Mouse (Mus musculus) thymus, postnatal 0 days (tissue): ENCODE data around the gene Stbd1. TPM values are rescaled to one million over a fixed set of nuclear protein-coding genes. Genes with fewer than 3 reads are reported as not detected.

ENCODE experiments used
- DNase-seq: peaks from one replicate; pipeline ENCODE4 v3.0.0-alpha.2; 2015; ENCODE audit warnings: low spot score
- polyA plus RNA-seq: library from polyadenylated mRNA; unstranded; fragments of >200 nt; fragmentation: Nextera tagmentation; extraction: Ambion mirVana; gene quantifications from 2 replicates; pipeline ENCODE4 v1.2.1, GENCODE M21; 2015

Gene Stbd1
- polyA plus RNA-seq, 1 experiment from 2014 or later, result 2.2 TPM

DNA sequence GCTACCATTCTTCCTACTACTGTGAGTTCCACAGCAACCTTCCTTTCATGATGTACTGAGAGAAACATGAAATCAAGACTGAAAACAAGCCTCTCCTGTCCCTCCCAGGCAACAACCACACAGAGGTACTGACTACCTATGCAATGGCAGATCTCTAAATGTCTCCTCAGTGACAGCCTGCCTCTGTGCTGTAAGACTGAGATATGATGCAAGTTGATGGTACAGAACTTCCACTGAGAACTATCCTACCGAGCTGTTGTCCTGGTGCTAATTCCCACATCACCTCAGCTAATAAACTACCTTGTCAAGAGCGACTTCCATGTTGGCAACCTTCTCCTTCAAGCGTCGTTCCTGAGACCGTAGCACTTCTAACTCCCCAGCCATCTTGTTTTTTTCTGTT lies 33.0 kb downstream of the Stbd1 start:
- no peak for DNase-seq

DNA sequence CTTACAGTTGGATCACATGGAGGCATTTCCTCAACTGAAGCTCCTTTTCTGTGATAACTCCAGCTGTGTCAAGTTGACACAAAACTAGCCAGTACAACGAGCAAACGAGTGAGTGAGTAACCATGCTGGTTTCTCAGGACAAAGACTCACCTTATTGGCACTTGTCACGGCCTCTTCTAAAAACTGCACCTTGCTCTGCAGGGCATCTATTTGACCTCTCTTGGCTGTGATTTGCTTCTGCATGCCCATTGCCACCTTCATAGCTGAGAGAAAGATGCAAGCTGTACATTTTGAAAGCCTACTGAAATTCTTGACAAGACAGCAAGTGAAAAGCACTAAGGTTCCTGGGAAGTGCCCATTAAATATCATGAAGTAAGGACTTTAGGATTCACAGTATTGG lies 38.0 kb downstream of the Stbd1 start:
- no peak for DNase-seq

Other genes starting within 250 kb of the Stbd1 start
- 44.2 and 44.6 TPM in 2 replicates for gene Nup54, start 167.8 kb upstream of the Stbd1 start, polyA plus RNA-seq
- gene Scarb2, start 96.2 kb upstream of the Stbd1 start, polyA plus RNA-seq, result 29.2 and 31.2 TPM in 2 replicates
- gene Fam47e, start 48.0 kb upstream of the Stbd1 start, polyA plus RNA-seq, result 0.29 TPM in 1 of 2 replicates, not detected in the other
- gene Ccdc158, start 72.2 kb downstream of the Stbd1 start, polyA plus RNA-seq, result 0.10 and 0.14 TPM in 2 replicates
- 0.32 and 0.77 TPM in 2 replicates for gene Shroom3, start 80.4 kb downstream of the Stbd1 start, polyA plus RNA-seq